Mouse (Mus musculus) urinary bladder, adult 18-20 months (tissue): ENCODE results near the gene Tex14.

Experiments used
- DNase-seq, 2 experiments: peaks; one replicate each; pipeline ENCODE4 v3.0.0; 2022; ENCODE audit warnings: low spot score in 2 of 2, mixed read lengths in 2 of 2

Gene Tex14

DNA sequence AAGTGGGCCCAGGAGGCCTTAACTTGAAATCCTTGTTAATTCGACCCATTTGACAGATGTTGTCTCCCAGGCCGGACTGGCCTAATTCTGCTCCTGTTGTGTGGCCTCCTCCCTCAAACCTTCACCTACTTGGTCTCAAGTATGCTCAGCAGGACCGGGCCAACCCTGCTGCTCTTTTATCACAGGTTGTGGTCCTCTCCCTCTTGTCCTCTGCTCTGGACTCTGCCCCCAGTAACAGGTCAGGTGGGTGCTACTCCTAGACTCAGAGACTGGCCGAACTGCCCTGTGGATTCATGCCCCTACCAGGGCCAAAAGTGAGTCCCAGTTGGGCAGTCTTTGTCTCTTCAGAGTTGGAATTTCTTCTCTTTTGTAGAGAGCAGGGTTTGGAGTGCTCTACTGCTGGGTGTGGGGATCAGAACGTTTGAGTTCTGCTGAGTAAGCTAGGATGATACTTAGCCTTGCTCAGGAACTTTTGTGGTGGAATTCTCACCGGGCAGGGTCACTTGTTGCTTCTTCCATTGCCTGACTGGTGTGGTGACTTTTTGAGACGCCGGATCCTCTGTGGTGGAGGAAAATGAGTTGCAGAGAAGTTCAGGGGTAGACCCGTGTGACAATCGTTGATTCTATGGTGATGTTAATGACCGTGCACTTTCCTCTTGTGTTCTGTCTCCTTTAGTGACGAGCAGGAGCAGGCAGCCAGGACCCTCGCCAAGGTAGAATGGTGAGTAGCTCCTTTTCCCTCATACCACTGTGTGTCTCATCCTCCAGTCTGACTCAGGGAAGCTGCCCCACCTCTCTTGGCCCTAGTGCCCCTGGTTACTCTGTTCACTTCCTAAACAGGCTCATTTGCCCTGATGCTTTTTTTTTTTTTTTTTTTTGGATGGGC is 188.1 kb downstream of the Tex14 start:
- no peak for DNase-seq

DNA sequence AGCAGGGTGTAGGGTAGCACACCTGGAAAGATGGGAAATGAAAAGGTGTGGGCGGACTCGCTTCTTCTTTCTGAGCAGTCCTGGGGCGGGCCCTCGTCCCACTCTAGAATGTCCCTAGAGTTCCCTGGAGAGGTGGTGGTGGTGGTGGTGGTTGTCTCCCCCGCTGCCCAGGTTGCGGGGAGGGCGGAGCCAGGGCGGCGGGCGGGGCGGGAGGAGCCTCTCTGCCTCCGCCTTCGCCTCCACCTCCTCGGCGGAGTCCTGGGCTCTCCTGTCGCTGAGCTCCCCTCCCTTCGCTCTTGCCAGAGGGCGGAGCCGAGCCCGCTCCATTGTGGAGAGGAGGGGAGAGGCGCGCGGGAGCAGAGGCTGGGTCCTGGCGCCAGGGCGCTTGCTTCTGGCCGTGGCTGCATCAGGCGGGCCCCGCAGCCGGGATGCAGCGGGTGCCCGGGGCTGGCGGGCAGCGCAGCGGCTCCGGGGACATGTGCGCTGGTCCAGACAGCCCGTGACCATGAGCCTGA is 190.5 kb downstream of the Tex14 start:
- peak; percentile 75 to 89 for DNase-seq

- DNase-seq: no peak
Observed at GRCm38 (mm10) chr11:87595976-87596375, 191.1 kb downstream of the Tex14 start.

GRCm38 (mm10) chr11:87596492-87596891 is 191.6 kb downstream of the Tex14 start:
- DNase-seq: no peak

GRCm38 (mm10) chr11:87597061-87597460 is 192.2 kb downstream of the Tex14 start:
- DNase-seq: no peak

GRCm38 (mm10) chr11:87599395-87600089 is 194.7 kb downstream of the Tex14 start:
- peak in 1 of 2 experiments; percentile 51 for DNase-seq

- DNase-seq: no peak
Observed at GRCm38 (mm10) chr11:87600322-87600853, 195.5 kb downstream of the Tex14 start.

DNA sequence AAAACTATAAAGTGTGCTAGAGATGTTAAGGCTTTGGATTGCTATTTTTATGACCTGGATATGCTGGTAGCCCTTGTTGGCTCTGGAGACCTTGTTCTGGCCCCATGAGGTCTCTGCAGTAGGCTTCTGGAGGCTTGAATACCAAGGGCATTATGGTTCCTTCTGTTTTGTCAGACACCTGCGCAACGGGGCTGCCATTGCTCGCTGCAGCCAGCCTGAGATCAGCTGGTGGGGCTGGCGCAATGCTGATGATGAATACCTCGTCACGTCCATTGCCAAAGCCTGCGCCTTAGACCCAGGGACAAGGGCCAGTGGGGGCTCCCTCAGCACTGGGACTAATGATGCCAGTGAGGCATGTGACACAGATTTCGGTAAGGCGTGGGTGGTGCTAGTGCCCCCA is 197.4 kb downstream of the Tex14 start:
- DNase-seq: no peak

DNA sequence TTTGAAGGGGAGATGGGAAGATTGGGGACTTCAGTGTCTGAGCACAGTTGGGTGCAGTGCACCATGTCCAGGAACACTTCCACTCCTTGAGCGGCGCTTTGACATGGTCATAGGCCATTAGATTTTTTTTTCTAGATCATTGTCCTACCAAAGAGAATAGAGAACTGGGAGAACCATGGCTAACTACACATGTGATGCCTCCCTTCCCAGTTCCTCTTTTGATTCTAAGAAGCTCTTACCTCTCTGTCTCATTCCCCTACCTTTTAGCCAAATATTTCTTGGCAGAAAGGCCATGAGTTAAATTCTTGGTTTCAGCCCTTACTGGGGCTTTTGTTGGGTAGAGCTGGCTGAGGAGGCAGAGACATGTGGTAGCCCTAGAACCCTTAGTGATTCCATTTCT is 198.7 kb downstream of the Tex14 start:
- DNase-seq: no peak
